Mouse (Mus musculus) lung, postnatal 0 days (tissue): ENCODE results near the gene Zfp64.

Source experiments
- CTCF ChIP-seq: IDR thresholded peaks from 2 replicates; pipeline ENCODE4 v1.5.1; 2016; ENCODE audit warnings: antibody characterized with exemption, mild to moderate bottlenecking
- EP300 ChIP-seq: IDR thresholded peaks from 2 replicates; pipeline ENCODE4 v1.6.1; 2016; ENCODE audit warnings: antibody characterized with exemption, mild to moderate bottlenecking, control low read depth

DNA sequence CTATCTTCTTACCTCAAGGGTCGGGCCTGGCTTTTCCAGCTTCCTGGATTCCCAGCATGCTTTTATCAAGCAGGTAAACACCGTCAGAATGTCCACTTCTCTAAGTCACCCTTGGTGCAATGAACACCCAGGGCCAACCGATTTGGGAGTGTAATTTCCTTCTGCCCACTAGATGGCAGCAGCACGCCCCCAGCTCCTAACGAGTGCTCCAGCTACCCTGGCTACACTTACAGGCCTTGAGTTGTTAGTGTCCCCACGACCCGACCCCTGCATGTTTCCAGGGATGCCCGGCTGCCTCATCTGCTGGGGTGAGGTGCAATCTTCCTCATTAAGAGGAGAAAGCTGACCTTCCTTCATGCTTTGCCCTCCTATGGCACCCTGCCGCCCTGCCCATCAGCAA, 51.2 kb downstream of the Zfp64 start:
- TF ChIP-seq CTCF, result peak; percentile 90
- no peak for TF ChIP-seq EP300
